Mouse (Mus musculus): ENCODE measurements around the gene Ppfibp1.
"Not testable (repeated sequence)": the region's sequence is repeated elsewhere in the genome, so short reads cannot be mapped to it uniquely, and the experiment has no call there.

Ppfibp1 gene

DNA sequence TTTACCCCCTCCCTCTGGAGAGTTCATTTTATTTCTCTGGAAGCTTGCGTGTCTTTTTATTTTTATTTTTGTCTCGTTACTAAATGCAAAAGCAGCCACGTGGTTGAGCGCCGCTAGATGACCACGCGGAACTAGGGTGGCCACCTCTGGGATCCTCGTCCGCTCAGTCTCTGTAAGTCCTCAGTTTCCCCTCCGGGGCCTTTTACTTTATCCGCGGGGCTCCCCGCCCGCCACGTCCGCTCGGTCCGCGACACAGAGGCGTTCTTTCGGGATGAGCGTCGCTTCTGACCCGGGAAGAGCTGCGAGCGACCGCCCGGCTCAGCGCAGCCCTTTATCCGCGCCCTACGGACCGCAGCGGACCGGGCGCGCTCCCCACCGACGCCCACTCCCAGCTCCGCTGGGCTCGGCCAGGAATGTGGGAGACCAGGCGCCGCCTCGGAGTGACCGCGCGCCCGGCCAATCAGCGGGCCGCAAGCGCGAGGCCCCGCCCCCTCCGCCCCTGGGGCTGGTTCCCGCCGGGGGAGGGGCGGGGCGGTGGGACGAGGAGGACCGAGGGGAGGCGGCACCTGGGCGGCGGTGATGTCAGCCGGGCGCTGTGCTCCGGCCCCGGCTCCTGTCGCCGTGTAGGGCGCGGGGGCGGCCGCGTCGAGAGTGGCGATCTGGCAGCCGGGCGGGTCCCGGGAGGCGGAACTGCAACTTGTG lies at the start of gene Ppfibp1:
Gene Ppfibp1, plus strand, starts transcription at position 530 of the 702 bp plus-strand sequence.
- peak; percentile 94 to 95 for DNase-seq (ENCODE audit: low spot score in 2 of 2)

DNA sequence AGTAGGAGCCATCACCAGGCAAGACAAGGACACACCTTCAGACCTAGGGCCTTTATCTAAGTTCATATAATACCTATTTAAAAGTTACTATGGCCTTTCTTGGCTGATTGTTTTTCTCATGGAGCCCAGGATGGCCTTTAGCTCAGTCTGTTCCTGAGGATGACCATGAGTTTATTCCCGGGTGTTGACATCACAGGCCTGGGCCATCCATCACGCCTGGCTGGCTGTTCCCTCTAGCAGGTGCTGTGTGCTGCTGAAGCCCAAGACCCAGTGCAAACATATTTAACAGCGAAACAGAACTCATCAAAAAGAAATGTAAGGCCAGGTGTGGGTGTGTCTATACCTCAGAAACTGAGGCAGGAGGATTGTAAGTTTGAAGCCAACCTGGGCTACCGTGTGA lies 49.4 kb upstream of the Ppfibp1 start:
- DNase-seq (ENCODE audit: low spot score in 2 of 2), result no peak

DNA sequence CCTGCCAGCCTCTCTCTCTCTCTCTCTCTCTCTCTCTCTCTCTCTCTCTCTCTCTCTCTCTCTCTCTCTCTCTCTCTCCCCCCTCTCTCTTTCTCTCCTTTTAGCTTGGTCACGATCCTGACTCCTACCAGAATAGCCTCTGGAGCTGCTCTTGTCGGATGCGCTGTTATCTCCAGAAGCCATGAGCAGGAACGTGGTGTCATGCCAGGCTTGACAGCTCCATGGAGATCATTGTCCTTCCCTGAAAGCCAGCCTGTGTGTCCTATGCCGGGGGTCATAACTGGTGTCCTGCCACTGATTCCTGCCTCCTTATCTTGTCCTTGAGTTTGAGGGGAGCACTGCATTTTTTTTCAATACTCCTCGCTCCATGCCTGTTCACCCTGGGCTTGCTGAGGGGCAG lies 43.4 kb upstream of the Ppfibp1 start:
- DNase-seq (ENCODE audit: low spot score in 2 of 2), result no peak

- DNase-seq (ENCODE audit: low spot score in 2 of 2), result no peak
Measured at GRCm38 (mm10) chr6:146845347-146845746, 42.9 kb upstream of the Ppfibp1 start.

DNA sequence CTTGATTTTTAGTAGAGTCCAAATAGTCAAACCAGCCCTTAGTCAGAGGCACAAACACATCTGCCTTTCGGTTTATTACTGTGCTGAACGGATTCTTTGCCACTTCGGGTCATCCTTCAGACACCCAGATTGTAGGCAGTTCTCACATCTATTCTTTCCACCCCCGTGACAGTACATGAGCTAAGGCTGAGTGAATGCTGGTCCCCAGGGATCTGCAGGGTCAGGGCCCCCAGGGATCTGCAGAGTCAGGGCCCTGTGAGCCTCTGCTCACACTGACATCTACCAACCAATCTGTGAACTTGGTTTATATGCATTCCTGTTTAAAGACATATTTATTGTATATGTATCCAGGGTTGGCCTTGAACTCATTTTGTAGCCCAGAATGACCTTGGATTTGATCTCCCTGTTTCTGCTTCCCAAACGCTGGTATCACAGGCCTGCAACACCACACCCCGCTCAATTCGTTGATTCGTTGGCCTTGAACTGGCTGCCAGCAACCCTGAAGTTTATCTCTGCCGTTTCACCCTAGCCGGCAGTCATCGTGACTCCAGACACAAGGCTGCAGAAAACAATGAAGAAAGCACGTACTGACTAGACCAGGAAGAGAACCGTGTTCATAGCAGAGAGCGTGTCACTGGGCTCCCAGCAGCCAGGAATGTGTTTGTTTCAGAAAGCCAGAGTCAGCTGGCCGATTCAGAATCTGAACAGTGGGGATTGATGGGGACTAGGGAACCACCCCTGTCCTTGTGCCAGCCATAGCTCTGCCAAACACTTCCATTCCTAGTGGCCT lies 42.1 kb upstream of the Ppfibp1 start:
- DNase-seq (ENCODE audit: low spot score in 2 of 2), result peak in 1 of 2 experiments; percentile 16

DNA sequence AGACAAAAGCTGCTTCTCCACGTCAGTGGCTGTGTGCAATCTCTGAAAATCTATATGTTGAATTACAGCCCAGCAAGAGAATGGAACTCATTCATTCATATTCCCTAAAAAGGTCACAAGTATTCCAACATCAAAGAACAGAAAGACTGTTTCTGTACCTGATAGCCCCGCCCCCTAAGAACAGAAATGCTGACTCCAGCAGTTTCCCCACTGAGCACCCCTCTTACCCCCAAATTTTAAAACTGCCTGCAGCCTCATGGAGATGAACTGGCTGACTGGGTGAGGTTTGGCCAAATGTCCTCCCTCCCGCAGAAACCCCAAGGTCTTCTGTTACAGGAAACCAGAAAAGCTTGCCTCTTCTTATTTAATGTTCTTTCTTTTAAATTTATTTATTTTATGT lies 40.9 kb upstream of the Ppfibp1 start:
- DNase-seq (ENCODE audit: low spot score in 2 of 2), result no peak

GRCm38 (mm10) chr6:146848281-146848680 lies 40.0 kb upstream of the Ppfibp1 start:
- no peak for DNase-seq (ENCODE audit: low spot score in 2 of 2)

- no peak for DNase-seq (ENCODE audit: low spot score in 2 of 2)
Measured at GRCm38 (mm10) chr6:146850050-146850449, 38.2 kb upstream of the Ppfibp1 start, which contains the start of gene Smco2. Gene Smco2, plus strand, starts transcription at chr6:146850104.

- DNase-seq (ENCODE audit: low spot score in 2 of 2), result no peak
Measured at GRCm38 (mm10) chr6:146851916-146852315, 36.4 kb upstream of the Ppfibp1 start.

DNA sequence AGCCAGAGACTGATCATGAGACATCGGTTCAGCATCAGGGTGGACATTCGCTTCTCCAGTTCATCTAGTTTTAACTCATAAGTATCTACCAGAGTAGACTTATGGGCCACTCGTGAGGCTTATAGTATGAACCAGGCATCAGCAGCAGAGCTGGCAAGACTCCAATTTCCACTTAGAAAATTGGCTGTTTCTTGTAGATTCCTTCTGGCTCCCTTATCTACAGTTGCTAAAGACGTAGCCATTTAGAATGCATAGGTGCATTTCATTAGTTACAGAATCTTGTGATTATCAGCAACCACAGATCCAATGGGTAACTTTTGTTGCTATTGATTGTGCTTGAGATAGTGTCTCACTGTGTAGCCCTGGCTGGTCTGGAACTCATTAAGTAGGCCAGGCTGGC lies 35.5 kb upstream of the Ppfibp1 start:
- no peak for DNase-seq (ENCODE audit: low spot score in 2 of 2)

- DNase-seq (ENCODE audit: low spot score in 2 of 2), result no peak
Measured at GRCm38 (mm10) chr6:146855185-146855584, 33.1 kb upstream of the Ppfibp1 start.

GRCm38 (mm10) chr6:146857386-146857785 lies 30.9 kb upstream of the Ppfibp1 start:
- no peak for DNase-seq (ENCODE audit: low spot score in 2 of 2)

- no peak for DNase-seq (ENCODE audit: low spot score in 2 of 2)
Measured at GRCm38 (mm10) chr6:146863154-146863553, 25.1 kb upstream of the Ppfibp1 start.

- DNase-seq (ENCODE audit: low spot score in 2 of 2), result not testable (repeated sequence)
Measured at GRCm38 (mm10) chr6:146864370-146864769, 23.9 kb upstream of the Ppfibp1 start.

- DNase-seq (ENCODE audit: low spot score in 2 of 2), result no peak
Measured at GRCm38 (mm10) chr6:146865701-146866100, 22.6 kb upstream of the Ppfibp1 start.

GRCm38 (mm10) chr6:146871975-146872374 lies 16.3 kb upstream of the Ppfibp1 start:
- DNase-seq (ENCODE audit: low spot score in 2 of 2), result no peak

GRCm38 (mm10) chr6:146874415-146874814 lies 13.9 kb upstream of the Ppfibp1 start:
- DNase-seq (ENCODE audit: low spot score in 2 of 2), result no peak

DNA sequence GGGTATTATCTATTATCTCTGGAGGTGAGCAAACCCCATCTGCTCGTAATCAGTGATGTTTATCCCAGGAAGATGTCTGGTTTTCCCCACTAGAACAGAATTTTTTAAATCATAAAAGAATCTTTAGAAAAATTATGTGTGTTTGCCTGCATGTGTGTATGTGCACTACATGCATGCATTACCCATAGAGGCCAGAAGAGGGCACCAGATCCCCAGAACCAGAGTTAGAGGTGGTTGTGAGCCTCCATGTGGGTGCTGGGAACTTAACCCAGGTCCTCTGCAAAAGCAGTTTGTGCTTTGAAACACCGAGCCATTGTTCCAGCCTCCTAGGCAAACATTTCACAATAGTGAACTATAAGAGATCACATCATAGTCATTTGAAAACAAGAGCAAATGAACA lies 11.5 kb upstream of the Ppfibp1 start:
- no peak for DNase-seq (ENCODE audit: low spot score in 2 of 2)

GRCm38 (mm10) chr6:146877425-146878045 lies 10.8 kb upstream of the Ppfibp1 start:
- no peak for DNase-seq (ENCODE audit: low spot score in 2 of 2)

- DNase-seq (ENCODE audit: low spot score in 2 of 2), result no peak
Measured at GRCm38 (mm10) chr6:146878926-146879325, 9.4 kb upstream of the Ppfibp1 start.

DNA sequence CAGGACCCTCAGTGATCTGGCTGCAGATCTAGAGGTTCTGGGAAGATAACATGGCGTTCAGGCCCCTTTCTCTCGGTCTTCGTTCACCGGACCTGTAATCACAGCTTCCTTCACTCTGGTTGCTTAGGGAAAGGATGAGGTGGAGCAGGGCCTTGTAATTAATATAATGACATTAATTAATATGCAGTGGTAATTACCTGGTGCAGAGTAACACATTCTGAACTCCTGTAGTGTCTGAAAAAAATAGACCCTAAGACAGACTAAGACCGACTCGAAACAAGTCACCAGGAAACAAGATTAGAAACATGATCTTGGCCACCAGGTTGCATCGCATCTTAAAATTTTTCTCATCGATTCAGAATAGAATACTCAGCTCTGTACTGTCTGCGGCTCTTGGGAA lies 8.4 kb upstream of the Ppfibp1 start:
- DNase-seq (ENCODE audit: low spot score in 2 of 2), result no peak

GRCm38 (mm10) chr6:146880296-146880695 lies 8.0 kb upstream of the Ppfibp1 start:
- DNase-seq (ENCODE audit: low spot score in 2 of 2), result no peak

Data from urinary bladder, adult 18-20 months (tissue).